Mouse (Mus musculus) heart, postnatal 14 days (tissue): ENCODE results near the gene Hyal2. TPM values are rescaled to one million over a fixed set of nuclear protein-coding genes. Genes with fewer than 3 reads are reported as not detected.
"Not testable (repeated sequence)": the region's sequence is repeated elsewhere in the genome, so short reads cannot be mapped to it uniquely, and the experiment has no call there.

ENCODE experiments used
- DNase-seq, 2 experiments: peaks; one replicate each; pipeline ENCODE4 v3.0.0; 2021 to 2022
- intact Hi-C: fragments of 180-260 bp; cut with DNase I; formaldehyde crosslinking; loops from one replicate; pipeline ENCODE4 v1.15.1; 2025
- total RNA-seq, 2 experiments: library from RNA; stranded (reverse); gene quantifications; 2 replicates each; pipeline ENCODE4 v1.2.3; 2021

Hyal2 gene
- total RNA-seq, 2 experiments from 2014 or later: 35.8 to 43.1 TPM

GRCm38 (mm10) chr9:107544729-107545128 lies 23.0 kb upstream of the Hyal2 start:
- intact Hi-C loops: loop anchor here (5.0 kb wide), 1 partner anchor 722 kb away; the partner anchor contains the start of gene Dcaf1
- DNase-seq: no peak

GRCm38 (mm10) chr9:107545199-107545598 lies 22.5 kb upstream of the Hyal2 start:
- intact Hi-C loops: no loop called here
- no peak for DNase-seq

- intact Hi-C loops: no loop called here
- peak; percentile 78 to 86 for DNase-seq
Measured at GRCm38 (mm10) chr9:107545602-107546001, 22.1 kb upstream of the Hyal2 start.

- intact Hi-C loops: no loop called here
- DNase-seq: peak; percentile 84 to 90
Measured at GRCm38 (mm10) chr9:107547026-107547425, 20.7 kb upstream of the Hyal2 start, which contains the start of gene Zmynd10. Zmynd10 (plus strand) TSS chr9:107547298.

- intact Hi-C loops: no loop called here
- DNase-seq: no peak
Measured at GRCm38 (mm10) chr9:107547957-107548356, 19.8 kb upstream of the Hyal2 start.

GRCm38 (mm10) chr9:107548820-107549219 lies 18.9 kb upstream of the Hyal2 start:
- DNase-seq: no peak
- intact Hi-C loops: no loop called here

GRCm38 (mm10) chr9:107549297-107550074 lies 18.3 kb upstream of the Hyal2 start:
- no peak for DNase-seq
- intact Hi-C loops: no loop called here

- DNase-seq: no peak
- intact Hi-C loops: no loop called here
Measured at GRCm38 (mm10) chr9:107550491-107551116, 17.1 kb upstream of the Hyal2 start.

- intact Hi-C loops: no loop called here
Measured at GRCm38 (mm10) chr9:107551117-107551889, 16.4 kb upstream of the Hyal2 start, which contains the start of gene Rassf1. Rassf1 (plus strand) TSS chr9:107551555.

GRCm38 (mm10) chr9:107551890-107552355 lies 15.8 kb upstream of the Hyal2 start:
- DNase-seq: no peak
- intact Hi-C loops: no loop called here

More at GRCm38 (mm10) chr9:107551117-107551889, 16.4 kb upstream of the Hyal2 start, which contains the start of gene Rassf1:
- peak; percentile 77 to 81 for DNase-seq

- no peak for DNase-seq
- intact Hi-C loops: no loop called here
Measured at GRCm38 (mm10) chr9:107552690-107553393, 14.9 kb upstream of the Hyal2 start.

- DNase-seq: peak in 1 of 2 experiments; percentile 38
- intact Hi-C loops: no loop called here
Measured at GRCm38 (mm10) chr9:107553541-107554318, 14.0 kb upstream of the Hyal2 start.

- intact Hi-C loops: no loop called here
- DNase-seq: peak; percentile 96
Measured at GRCm38 (mm10) chr9:107554319-107554825, 13.4 kb upstream of the Hyal2 start.

- peak; percentile 73 for DNase-seq
- intact Hi-C loops: no loop called here
Measured at GRCm38 (mm10) chr9:107555031-107555457, 12.7 kb upstream of the Hyal2 start.

- no peak for DNase-seq
- intact Hi-C loops: no loop called here
Measured at GRCm38 (mm10) chr9:107555701-107556100, 12.0 kb upstream of the Hyal2 start.

- intact Hi-C loops: no loop called here
- DNase-seq: no peak
Measured at GRCm38 (mm10) chr9:107556346-107556745, 11.4 kb upstream of the Hyal2 start.

- intact Hi-C loops: no loop called here
- DNase-seq: peak; percentile 92 to 94
Measured at GRCm38 (mm10) chr9:107563029-107563581, 4.6 kb upstream of the Hyal2 start, which contains the start of gene Tusc2. Tusc2 (plus strand) TSS chr9:107563255.

- DNase-seq, intact Hi-C loops: not testable (repeated sequence)
Measured at GRCm38 (mm10) chr9:107565556-107565955, 2.2 kb upstream of the Hyal2 start.
